Mouse (Mus musculus): ENCODE results near the gene Ank3.
"Not testable (repeated sequence)": the region's sequence is repeated elsewhere in the genome, so short reads cannot be mapped to it uniquely, and the experiment has no call there.

The Ank3 gene

GRCm38 (mm10) chr10:69902024-69902423 is 503.5 kb downstream of the Ank3 start:
- DNase-seq (ENCODE audit: low spot score in 2 of 2), result no peak

- no peak for DNase-seq (ENCODE audit: low spot score in 2 of 2)
Measured at GRCm38 (mm10) chr10:69904321-69904720, 505.7 kb downstream of the Ank3 start.

GRCm38 (mm10) chr10:69907795-69908764 is 509.5 kb downstream of the Ank3 start:
- peak in 1 of 2 experiments; percentile 5 for DNase-seq (ENCODE audit: low spot score in 2 of 2)

- DNase-seq (ENCODE audit: low spot score in 2 of 2), result no peak
Measured at GRCm38 (mm10) chr10:69909856-69910255, 511.3 kb downstream of the Ank3 start.

GRCm38 (mm10) chr10:69910304-69910703 is 511.7 kb downstream of the Ank3 start:
- DNase-seq (ENCODE audit: low spot score in 2 of 2), result peak; percentile 24 to 28

GRCm38 (mm10) chr10:69910726-69911125 is 512.2 kb downstream of the Ank3 start:
- not testable (repeated sequence) for DNase-seq (ENCODE audit: low spot score in 2 of 2)

- no peak for DNase-seq (ENCODE audit: low spot score in 2 of 2)
Measured at GRCm38 (mm10) chr10:69915566-69915965, 517.0 kb downstream of the Ank3 start.

GRCm38 (mm10) chr10:69916205-69916604 is 517.6 kb downstream of the Ank3 start:
- no peak for DNase-seq (ENCODE audit: low spot score in 2 of 2)

- no peak for DNase-seq (ENCODE audit: low spot score in 2 of 2)
Measured at GRCm38 (mm10) chr10:69916689-69917435, 518.3 kb downstream of the Ank3 start.

GRCm38 (mm10) chr10:69917711-69918110 is 519.1 kb downstream of the Ank3 start:
- no peak for DNase-seq (ENCODE audit: low spot score in 2 of 2)

GRCm38 (mm10) chr10:69918461-69919151 is 520.0 kb downstream of the Ank3 start:
- no peak for DNase-seq (ENCODE audit: low spot score in 2 of 2)

GRCm38 (mm10) chr10:69919152-69919492 is 520.5 kb downstream of the Ank3 start:
- DNase-seq (ENCODE audit: low spot score in 2 of 2), result no peak

- DNase-seq (ENCODE audit: low spot score in 2 of 2), result no peak
Measured at GRCm38 (mm10) chr10:69919746-69920145, 521.2 kb downstream of the Ank3 start.

GRCm38 (mm10) chr10:69922076-69922475 is 523.5 kb downstream of the Ank3 start:
- DNase-seq (ENCODE audit: low spot score in 2 of 2), result no peak

GRCm38 (mm10) chr10:69923801-69924200 is 525.2 kb downstream of the Ank3 start:
- no peak for DNase-seq (ENCODE audit: low spot score in 2 of 2)

- DNase-seq (ENCODE audit: low spot score in 2 of 2), result no peak
Measured at GRCm38 (mm10) chr10:69924321-69924720, 525.7 kb downstream of the Ank3 start.

GRCm38 (mm10) chr10:69924845-69925244 is 526.3 kb downstream of the Ank3 start:
- no peak for DNase-seq (ENCODE audit: low spot score in 2 of 2)

GRCm38 (mm10) chr10:69925285-69926157 is 526.9 kb downstream of the Ank3 start:
- no peak for DNase-seq (ENCODE audit: low spot score in 2 of 2)

- DNase-seq (ENCODE audit: low spot score in 2 of 2), result no peak
Measured at GRCm38 (mm10) chr10:69926158-69926882, 527.7 kb downstream of the Ank3 start.

GRCm38 (mm10) chr10:69927012-69927411 is 528.4 kb downstream of the Ank3 start:
- no peak for DNase-seq (ENCODE audit: low spot score in 2 of 2)

Measured in spleen, postnatal 14 days (tissue).